Mouse (Mus musculus) lung, embryonic 16.5 days (tissue): ENCODE results near the gene Nlrp4c. TPM values are rescaled to one million over a fixed set of nuclear protein-coding genes. Genes with fewer than 3 reads are reported as not detected.
"Not testable (repeated sequence)": the region's sequence is repeated elsewhere in the genome, so short reads cannot be mapped to it uniquely, and the experiment has no call there.

ENCODE experiments used
- ATAC-seq: fragments of 200-750 bp; cut with Nextera tagmentation; 2 replicates; pipeline ENCODE4 v1.8.0; 2017; ENCODE audit warnings: low read depth, mild to moderate bottlenecking, moderate library complexity
- H3K27ac ChIP-seq: fragments of 300-500 bp; sonication (generic); 2 replicates; pipeline ENCODE4 v1.5.1; 2014; ENCODE audit warnings: mild to moderate bottlenecking, control low read depth, low read length
- H3K27me3 ChIP-seq: fragments of 300-500 bp; sonication (generic); 2 replicates; pipeline ENCODE4 v1.6.1; 2014; ENCODE audit warnings: low read depth, low read length, mixed read lengths; ENCODE audit not compliant: control insufficient read depth, insufficient read depth
- H3K36me3 ChIP-seq: fragments of 300-500 bp; sonication (generic); 2 replicates; pipeline ENCODE4 v1.6.1; 2014; ENCODE audit warnings: low read length; ENCODE audit not compliant: control insufficient read depth, insufficient read depth
- H3K4me1 ChIP-seq: fragments of 300-500 bp; sonication (generic); replicated peaks from 2 replicates; pipeline ENCODE4 v1.6.1; 2014; ENCODE audit warnings: low read length, mixed read lengths; ENCODE audit not compliant: control insufficient read depth, insufficient read depth
- H3K4me2 ChIP-seq: fragments of 300-500 bp; sonication (generic); 2 replicates; pipeline ENCODE4 v1.6.1; 2014; ENCODE audit warnings: low read depth, low read length, control low read depth
- H3K4me3 ChIP-seq: fragments of 300-500 bp; sonication (generic); 2 replicates; pipeline ENCODE4 v1.5.1; 2014; ENCODE audit warnings: mild to moderate bottlenecking, low read length, control low read depth
- H3K9ac ChIP-seq: fragments of 300-500 bp; sonication (generic); 2 replicates; pipeline ENCODE4 v1.6.1; 2014; ENCODE audit warnings: low read length, control low read depth
- H3K9me3 ChIP-seq: fragments of 300-500 bp; sonication (generic); 2 replicates; pipeline ENCODE4 v1.6.1; 2016; ENCODE audit warnings: low read length; ENCODE audit not compliant: control insufficient read depth
- WGBS: fragments of 180-500 bp; shearing (Covaris S2); extraction: QIAGEN DNeasy Blood & Tissue Kit; methylation state at CpG from one replicate; pipeline ENCODE4 v1.1.7; 2014; 5-methylcytosine and 5-hydroxymethylcytosine counted together
- polyA plus RNA-seq: library from polyadenylated mRNA; unstranded; fragments of >200 nt; fragmentation: Nextera tagmentation; extraction: Ambion mirVana; gene quantifications from 2 replicates; pipeline ENCODE4 v1.2.1, GENCODE M21; 2015

Nlrp4c gene
- polyA plus RNA-seq: not detected in 2 replicates

- no peak within 1 kb of the TSS for H3K27ac ChIP-seq
- no peak for ATAC-seq
- no peak within 1 kb of the TSS for H3K9ac ChIP-seq
- H3K9me3 ChIP-seq: no peaks in the 10 kb centered on the region
- no peaks in the 10 kb centered on the region for H3K27me3 ChIP-seq
- no peaks in the 10 kb centered on the region for H3K36me3 ChIP-seq
- 86% methylated on average over 11 of the region's 11 CpGs for WGBS
- H3K4me3 ChIP-seq: no peak within 1 kb of the TSS
- H3K4me2 ChIP-seq: no peak within 1 kb of the TSS
- no peaks in the 10 kb centered on the region for H3K4me1 ChIP-seq
Measured at GRCm38 (mm10) chr7:6044861-6045260, at the start of gene Nlrp4c. TSS of gene Nlrp4c (plus strand) at chr7:6045161.

GRCm38 (mm10) chr7:6010910-6011309 is 34.1 kb upstream of the Nlrp4c start, which contains the start of gene Vmn1r65:
TSS of gene Vmn1r65 (minus strand) at chr7:6011010.
- 91% methylated on average over 1 of the region's 1 CpGs for WGBS
- no peak for ATAC-seq

GRCm38 (mm10) chr7:6119501-6119900 is 74.5 kb downstream of the Nlrp4c start:
- 65% methylated on average over 3 of the region's 3 CpGs for WGBS
- Histone ChIP-seq H3K4me3 (no peak overlapping the region), H3K27ac (no peak overlapping the region), H3K9ac (no peak overlapping the region), H3K27me3 (no peaks in the 10 kb centered on the region), H3K36me3 (no peaks in the 10 kb centered on the region), H3K4me2 (no peak overlapping the region), H3K9me3 (no peaks in the 10 kb centered on the region), H3K4me1 (no peaks in the 10 kb centered on the region)
- no peak for ATAC-seq

More at GRCm38 (mm10) chr7:6010910-6011309, 34.1 kb upstream of the Nlrp4c start, which contains the start of gene Vmn1r65:
- Histone ChIP-seq H3K27me3 (no peaks in the 10 kb centered on the region), H3K9ac (no peak within 1 kb of the TSS), H3K27ac (no peak within 1 kb of the TSS), H3K36me3 (no peaks in the 10 kb centered on the region), H3K9me3 (peaks cover 10% of the 10 kb centered on the region), H3K4me3 (no peak within 1 kb of the TSS), H3K4me2 (no peak within 1 kb of the TSS), H3K4me1 (no peaks in the 10 kb centered on the region)

GRCm38 (mm10) chr7:6120104-6120503 is 75.1 kb downstream of the Nlrp4c start:
- ATAC-seq, H3K36me3 ChIP-seq, H3K27me3 ChIP-seq, H3K4me2 ChIP-seq, H3K27ac ChIP-seq, H3K4me3 ChIP-seq, H3K9me3 ChIP-seq, H3K4me1 ChIP-seq, H3K9ac ChIP-seq: not testable (repeated sequence)
- 79% methylated on average over 2 of the region's 2 CpGs for WGBS

- not testable (repeated sequence) for H3K4me3 ChIP-seq, H3K4me2 ChIP-seq, H3K4me1 ChIP-seq, H3K36me3 ChIP-seq, H3K9me3 ChIP-seq, ATAC-seq, H3K27ac ChIP-seq, H3K27me3 ChIP-seq, H3K9ac ChIP-seq
- 50% methylated on average over 1 of the region's 1 CpGs for WGBS
Measured at GRCm38 (mm10) chr7:6121128-6121527, 76.2 kb downstream of the Nlrp4c start.

GRCm38 (mm10) chr7:6126690-6127448 is 81.9 kb downstream of the Nlrp4c start:
- Histone ChIP-seq H3K4me2 (no peak overlapping the region), H3K36me3 (peaks cover 5% of the 10 kb centered on the region)

GRCm38 (mm10) chr7:6130346-6130745 is 85.4 kb downstream of the Nlrp4c start:
- 47% methylated on average over 4 of the region's 4 CpGs for WGBS
- H3K36me3 ChIP-seq: peaks cover 27% of the 10 kb centered on the region
- H3K27ac ChIP-seq: no peak overlapping the region

More at GRCm38 (mm10) chr7:6126690-6127448, 81.9 kb downstream of the Nlrp4c start:
- WGBS: 30% methylated on average over 7 of the region's 7 CpGs
- Histone ChIP-seq H3K9me3 (peaks cover under 1% of the 10 kb centered on the region; the same call in 1 of the 2 replicates), H3K4me3 (no peak overlapping the region), H3K27ac (no peak overlapping the region), H3K9ac (no peak overlapping the region), H3K27me3 (no peaks in the 10 kb centered on the region), H3K4me1 (0 out of 2 replicates have a peak, but pooled peaks cover 2% of the 10 kb centered on the region)
- ATAC-seq: peak; percentile 76

GRCm38 (mm10) chr7:6132646-6133045 is 87.7 kb downstream of the Nlrp4c start:
- no peak overlapping the region for H3K27ac ChIP-seq
- H3K27me3 ChIP-seq: no peaks in the 10 kb centered on the region
- H3K9ac ChIP-seq: no peak overlapping the region
- H3K4me3 ChIP-seq: no peak overlapping the region
- no peaks in the 10 kb centered on the region for H3K4me1 ChIP-seq
- peaks cover 13% of the 10 kb centered on the region for H3K9me3 ChIP-seq
- ATAC-seq: no peak
- 85% methylated on average over 30 of the region's 30 CpGs for WGBS
- no peak overlapping the region for H3K4me2 ChIP-seq
- peaks cover 32% of the 10 kb centered on the region for H3K36me3 ChIP-seq

More at GRCm38 (mm10) chr7:6130346-6130745, 85.4 kb downstream of the Nlrp4c start:
- Histone ChIP-seq H3K4me2 (no peak overlapping the region), H3K27me3 (no peaks in the 10 kb centered on the region), H3K9me3 (peaks cover 13% of the 10 kb centered on the region), H3K4me3 (no peak overlapping the region), H3K4me1 (0 out of 2 replicates have a peak, but pooled peaks cover 2% of the 10 kb centered on the region), H3K9ac (no peak overlapping the region)
- ATAC-seq: no peak

GRCm38 (mm10) chr7:6136497-6136896 is 91.5 kb downstream of the Nlrp4c start:
- H3K36me3 ChIP-seq: peaks cover 38% of the 10 kb centered on the region
- H3K27ac ChIP-seq: no peak overlapping the region
- H3K4me1 ChIP-seq: no peaks in the 10 kb centered on the region
- H3K4me3 ChIP-seq: no peak overlapping the region
- ATAC-seq: no peak
- no peaks in the 10 kb centered on the region for H3K27me3 ChIP-seq
- no peak overlapping the region for H3K9ac ChIP-seq
- H3K4me2 ChIP-seq: no peak overlapping the region
- peaks cover 13% of the 10 kb centered on the region for H3K9me3 ChIP-seq
